Comparison of ENCODE assay signal across 8 mouse cellular contexts in the genomic region with DNA sequence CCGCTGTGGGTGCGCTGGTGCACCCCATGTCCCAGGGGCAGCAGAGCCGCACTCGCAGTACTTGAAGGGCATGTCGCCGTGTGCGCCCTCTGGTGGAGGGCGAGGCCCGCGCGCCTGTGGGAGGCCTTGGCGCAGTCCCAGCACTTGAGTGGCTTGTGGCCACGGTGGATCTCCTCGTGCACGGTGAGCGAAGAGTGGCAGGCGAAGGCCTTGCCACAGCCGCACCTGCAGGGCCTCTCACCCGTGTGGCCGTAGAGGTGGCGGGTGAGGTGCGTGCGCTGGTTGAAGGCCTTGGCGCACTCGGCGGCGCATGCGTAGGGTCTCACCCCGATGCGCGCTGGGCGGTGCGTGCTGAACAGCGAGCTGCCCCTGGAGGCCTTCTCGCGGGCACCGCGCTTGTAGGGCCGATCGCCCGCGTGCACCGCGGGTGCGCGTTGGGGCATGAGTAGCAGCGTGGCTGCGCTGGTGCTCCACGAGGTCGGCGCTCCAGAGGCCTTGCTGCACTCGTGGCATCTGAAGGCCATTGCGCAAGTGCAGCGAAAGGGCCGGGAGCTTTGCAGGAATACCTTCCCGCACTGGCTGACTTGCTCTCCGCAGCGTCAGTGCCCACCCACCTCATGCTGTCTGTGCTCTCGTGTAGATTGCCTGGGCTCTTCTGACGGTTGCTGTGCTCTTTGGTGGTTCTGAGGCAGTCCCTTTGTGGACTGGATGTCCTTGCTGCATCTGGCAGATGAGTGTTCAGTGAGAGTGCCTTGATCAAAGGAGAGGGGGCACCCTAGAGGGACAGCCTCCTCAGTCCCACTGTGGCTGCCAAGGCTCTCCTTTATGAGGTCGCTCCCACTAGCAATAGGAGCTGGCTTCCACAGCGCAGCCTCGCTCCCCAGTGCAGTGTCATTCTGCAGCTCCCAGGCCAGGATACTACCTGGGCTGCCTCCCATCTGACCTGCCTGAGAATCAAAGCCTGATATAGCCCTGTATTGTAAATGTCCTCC. TPM values are rescaled to one million over a fixed set of nuclear protein-coding genes. Genes with fewer than 3 reads are reported as not detected.
DNase-seq lines count a peak whose midpoint lies in the region; ATAC-seq lines count a peak whose summit lies in the region.

No protein-coding gene starts in this region.

- H3K27me3 ChIP-seq in embryonic facial prominence, embryonic 11.5 days (ENCODE audit: control insufficient read depth, insufficient read depth, low read length): peaks cover 2% of the 10 kb centered on the region; the same call in 1 of the 2 replicates
- H3K27me3 ChIP-seq in heart, embryonic 11.5 days (ENCODE audit: control insufficient read depth, insufficient read depth, low read length): peaks cover 33% of the 10 kb centered on the region
- H3K27me3 ChIP-seq in kidney, embryonic 14.5 days (ENCODE audit: control insufficient read depth, insufficient read depth, low read length): peaks cover 8% of the 10 kb centered on the region
- H3K27me3 ChIP-seq in liver, embryonic 15.5 days: peaks cover 83% of the 10 kb centered on the region

- DNase-seq in adrenal gland, postnatal 14 days: peak; percentile 69
- DNase-seq in embryonic facial prominence, embryonic 11.5 days (ENCODE audit: low spot score): peak; percentile 84
- DNase-seq in neural tube, embryonic 10.5 days (ENCODE audit: extremely low spot score, low spot score): peak; percentile 92
- DNase-seq in thymus, adult 18-20 months: peak; percentile 48 to 59

- peak overlapping the region; percentile 43 for H3K4me3 ChIP-seq in embryonic facial prominence, embryonic 11.5 days (ENCODE audit: low read depth, low read length)
- H3K4me3 ChIP-seq in heart, embryonic 11.5 days (ENCODE audit: low read depth, low read length): peak overlapping the region; percentile 48
- H3K4me3 ChIP-seq in kidney, embryonic 14.5 days (ENCODE audit: low read length): peak overlapping the region; percentile 54
- peak overlapping the region; percentile 51 for H3K4me3 ChIP-seq in liver, embryonic 15.5 days (replicated peaks)

- H3K9ac ChIP-seq in embryonic facial prominence, embryonic 11.5 days (replicated peaks; ENCODE audit: low read length): peak overlapping the region; percentile 79
- peak overlapping the region; percentile 73 for H3K9ac ChIP-seq in heart, embryonic 11.5 days (ENCODE audit: low read depth, low read length)
- peak overlapping the region; percentile 68 for H3K9ac ChIP-seq in kidney, embryonic 14.5 days (ENCODE audit: low read depth, low read length)
- H3K9ac ChIP-seq in liver, embryonic 15.5 days: peak overlapping the region; percentile 27; the same call in 1 of the 2 replicates

- H3K4me2 ChIP-seq in embryonic facial prominence, embryonic 11.5 days (ENCODE audit: low read depth, low read length): peak overlapping the region; percentile 90
- H3K4me2 ChIP-seq in heart, embryonic 11.5 days: peak overlapping the region; percentile 87
- peak overlapping the region; percentile 94 for H3K4me2 ChIP-seq in kidney, embryonic 14.5 days (replicated peaks; ENCODE audit: low read depth, low read length)
- H3K4me2 ChIP-seq in liver, embryonic 15.5 days: peak overlapping the region; percentile 78

- no peak overlapping the region for H3K27ac ChIP-seq in embryonic facial prominence, embryonic 11.5 days (replicated peaks; ENCODE audit: low read depth, low read length)
- H3K27ac ChIP-seq in heart, embryonic 11.5 days (ENCODE audit: low read depth, low read length): no peak overlapping the region
- H3K27ac ChIP-seq in kidney, embryonic 14.5 days (ENCODE audit: low read depth, low read length): no peak overlapping the region
- H3K27ac ChIP-seq in liver, embryonic 15.5 days (replicated peaks): no peak overlapping the region

- H3K36me3 ChIP-seq in embryonic facial prominence, embryonic 11.5 days (replicated peaks; ENCODE audit: control insufficient read depth, insufficient read depth, low read depth, low read length): no peaks in the 10 kb centered on the region
- no peaks in the 10 kb centered on the region for H3K36me3 ChIP-seq in heart, embryonic 11.5 days (ENCODE audit: control insufficient read depth, insufficient read depth, low read length)
- H3K36me3 ChIP-seq in kidney, embryonic 14.5 days (ENCODE audit: control insufficient read depth, insufficient read depth, low read length): no peaks in the 10 kb centered on the region
- no peaks in the 10 kb centered on the region for H3K36me3 ChIP-seq in liver, embryonic 15.5 days (replicated peaks)

- no peaks in the 10 kb centered on the region for H3K9me3 ChIP-seq in embryonic facial prominence, embryonic 11.5 days (replicated peaks; ENCODE audit: control insufficient read depth, low read length)
- no peaks in the 10 kb centered on the region for H3K9me3 ChIP-seq in heart, embryonic 11.5 days (replicated peaks; ENCODE audit: control insufficient read depth, low read length)
- no peaks in the 10 kb centered on the region for H3K9me3 ChIP-seq in kidney, embryonic 14.5 days (ENCODE audit: control insufficient read depth, low read length)
- H3K9me3 ChIP-seq in liver, embryonic 15.5 days (replicated peaks): no peaks in the 10 kb centered on the region

- WGBS in embryonic facial prominence, embryonic 11.5 days: 2% methylated on average over 63 of the region's 63 CpGs
- WGBS in heart, embryonic 11.5 days (ENCODE audit: insufficient replicate concordance): 2% methylated on average over 63 of the region's 63 CpGs
- WGBS in kidney, embryonic 14.5 days: 2% methylated on average over 63 of the region's 63 CpGs
- 3% methylated on average over 63 of the region's 63 CpGs for WGBS in liver, embryonic 15.5 days (ENCODE audit: insufficient replicate concordance)

- peaks cover 3% of the 10 kb centered on the region; the same call in 1 of the 2 replicates for H3K4me1 ChIP-seq in embryonic facial prominence, embryonic 11.5 days (ENCODE audit: control insufficient read depth, insufficient read depth, low read length)
- H3K4me1 ChIP-seq in heart, embryonic 11.5 days (ENCODE audit: control insufficient read depth, insufficient read depth, low read length): peaks cover 9% of the 10 kb centered on the region
- peaks cover 8% of the 10 kb centered on the region; the same call in 1 of the 2 replicates for H3K4me1 ChIP-seq in kidney, embryonic 14.5 days (ENCODE audit: control insufficient read depth, insufficient read depth, low read length)
- peaks cover 12% of the 10 kb centered on the region for H3K4me1 ChIP-seq in liver, embryonic 15.5 days (replicated peaks)

- peak; percentile 90 for ATAC-seq in CD4-positive, CD25-positive, alpha-beta regulatory T cell, adult 4 months
- peak; percentile 79 for ATAC-seq in embryonic facial prominence, embryonic 11.5 days (replicated peaks; ENCODE audit: insufficient number of reproducible peaks, low FRiP score, low TSS enrichment, low read depth)
- peak; percentile 56; the same call in 1 of the 2 replicates for ATAC-seq in heart, embryonic 11.5 days (replicated peaks; ENCODE audit: insufficient number of reproducible peaks, low FRiP score, low TSS enrichment)
- ATAC-seq in kidney, embryonic 14.5 days (ENCODE audit: low FRiP score, low TSS enrichment): peak; percentile 87
- ATAC-seq in liver, embryonic 15.5 days (ENCODE audit: insufficient read depth): peak; percentile 62

RNA-seq across cellular contexts. Expression of a gene that starts 17.2 kb away (rescaled TPM):
- not detected for polyA plus RNA-seq in CD4-positive, CD25-positive, alpha-beta regulatory T cell, adult 4 months (2017; shearing (Covaris generic))
- not detected in 2 replicates for total RNA-seq in adrenal gland, postnatal 14 days (2021)
- not detected in 2 replicates for polyA plus RNA-seq in embryonic facial prominence, embryonic 11.5 days (2014; fragmentation: Nextera tagmentation; extraction: Ambion mirVana)
- 0.13 TPM in 1 of 2 replicates, not detected in the other for polyA plus RNA-seq in heart, embryonic 11.5 days (2014; fragmentation: Nextera tagmentation; extraction: Ambion mirVana)
- not detected in 2 replicates for polyA plus RNA-seq in kidney, embryonic 14.5 days (2014; fragmentation: Nextera tagmentation; extraction: Ambion mirVana)
- polyA plus RNA-seq in liver, embryonic 15.5 days (2015; fragmentation: Nextera tagmentation; extraction: Ambion mirVana): not detected in 2 replicates

RNA-seq across cellular contexts. Expression of a gene that starts 18.6 kb away (rescaled TPM):
- not detected for polyA plus RNA-seq in CD4-positive, CD25-positive, alpha-beta regulatory T cell, adult 4 months (2017; shearing (Covaris generic))
- total RNA-seq in adrenal gland, postnatal 14 days (2021): 11.3 and 12.4 TPM in 2 replicates
- 13.5 and 15.3 TPM in 2 replicates for polyA plus RNA-seq in embryonic facial prominence, embryonic 11.5 days (2014; fragmentation: Nextera tagmentation; extraction: Ambion mirVana)
- polyA plus RNA-seq in heart, embryonic 11.5 days (2014; fragmentation: Nextera tagmentation; extraction: Ambion mirVana): 7.2 and 9.6 TPM in 2 replicates
- 17.2 and 19.6 TPM in 2 replicates for polyA plus RNA-seq in kidney, embryonic 14.5 days (2014; fragmentation: Nextera tagmentation; extraction: Ambion mirVana)
- 1.0 and 1.8 TPM in 2 replicates for polyA plus RNA-seq in liver, embryonic 15.5 days (2015; fragmentation: Nextera tagmentation; extraction: Ambion mirVana)

RNA-seq across cellular contexts. Expression of a gene that starts 22.5 kb away (rescaled TPM):
- 1 to 10 TPM; 4.1 to 5.2 TPM for polyA plus RNA-seq in CD4-positive, CD25-positive, alpha-beta regulatory T cell, adult 4 months (2017; shearing (Covaris generic))
- total RNA-seq in adrenal gland, postnatal 14 days (2021): 1.3 and 2.2 TPM in 2 replicates
- polyA plus RNA-seq in embryonic facial prominence, embryonic 11.5 days (2014; fragmentation: Nextera tagmentation; extraction: Ambion mirVana): 1.7 and 2.0 TPM in 2 replicates
- polyA plus RNA-seq in heart, embryonic 11.5 days (2014; fragmentation: Nextera tagmentation; extraction: Ambion mirVana): 1.0 and 1.9 TPM in 2 replicates
- 2.7 and 2.9 TPM in 2 replicates for polyA plus RNA-seq in kidney, embryonic 14.5 days (2014; fragmentation: Nextera tagmentation; extraction: Ambion mirVana)
- polyA plus RNA-seq in liver, embryonic 15.5 days (2015; fragmentation: Nextera tagmentation; extraction: Ambion mirVana): 0.55 and 0.89 TPM in 2 replicates

RNA-seq across cellular contexts. Expression of a gene that starts 56.3 kb away (rescaled TPM):
- 10 to 100 TPM; 15.6 to 30.9 TPM for polyA plus RNA-seq in CD4-positive, CD25-positive, alpha-beta regulatory T cell, adult 4 months (2017; shearing (Covaris generic))
- total RNA-seq in adrenal gland, postnatal 14 days (2021): 40.3 and 43.1 TPM in 2 replicates
- 48.0 and 58.1 TPM in 2 replicates for polyA plus RNA-seq in embryonic facial prominence, embryonic 11.5 days (2014; fragmentation: Nextera tagmentation; extraction: Ambion mirVana)
- polyA plus RNA-seq in heart, embryonic 11.5 days (2014; fragmentation: Nextera tagmentation; extraction: Ambion mirVana): 43.2 and 44.1 TPM in 2 replicates
- 42.6 and 70.3 TPM in 2 replicates for polyA plus RNA-seq in kidney, embryonic 14.5 days (2014; fragmentation: Nextera tagmentation; extraction: Ambion mirVana)
- polyA plus RNA-seq in liver, embryonic 15.5 days (2015; fragmentation: Nextera tagmentation; extraction: Ambion mirVana): 13.0 and 14.3 TPM in 2 replicates

Comparison
In these comparisons a context has a peak if more than half of its experiments do, and no peak if none do; other contexts are left out.
1. H3K9ac ChIP-seq: peak in every context shown above with its lines; median percentile 79 in embryonic facial prominence, embryonic 11.5 days; 73 in heart, embryonic 11.5 days; 68 in kidney, embryonic 14.5 days; 27 in liver, embryonic 15.5 days.